Mouse (Mus musculus): ENCODE results near the gene Sgo2b. TPM values are rescaled to one million over a fixed set of nuclear protein-coding genes. Genes with fewer than 3 reads are reported as not detected.
"Not testable (repeated sequence)": the region's sequence is repeated elsewhere in the genome, so short reads cannot be mapped to it uniquely, and the experiment has no call there.

The Sgo2b gene
- 0.08 TPM in 1 of 2 replicates, not detected in the other for polyA plus RNA-seq (2015; fragmentation: Nextera tagmentation; extraction: Ambion mirVana)

DNA sequence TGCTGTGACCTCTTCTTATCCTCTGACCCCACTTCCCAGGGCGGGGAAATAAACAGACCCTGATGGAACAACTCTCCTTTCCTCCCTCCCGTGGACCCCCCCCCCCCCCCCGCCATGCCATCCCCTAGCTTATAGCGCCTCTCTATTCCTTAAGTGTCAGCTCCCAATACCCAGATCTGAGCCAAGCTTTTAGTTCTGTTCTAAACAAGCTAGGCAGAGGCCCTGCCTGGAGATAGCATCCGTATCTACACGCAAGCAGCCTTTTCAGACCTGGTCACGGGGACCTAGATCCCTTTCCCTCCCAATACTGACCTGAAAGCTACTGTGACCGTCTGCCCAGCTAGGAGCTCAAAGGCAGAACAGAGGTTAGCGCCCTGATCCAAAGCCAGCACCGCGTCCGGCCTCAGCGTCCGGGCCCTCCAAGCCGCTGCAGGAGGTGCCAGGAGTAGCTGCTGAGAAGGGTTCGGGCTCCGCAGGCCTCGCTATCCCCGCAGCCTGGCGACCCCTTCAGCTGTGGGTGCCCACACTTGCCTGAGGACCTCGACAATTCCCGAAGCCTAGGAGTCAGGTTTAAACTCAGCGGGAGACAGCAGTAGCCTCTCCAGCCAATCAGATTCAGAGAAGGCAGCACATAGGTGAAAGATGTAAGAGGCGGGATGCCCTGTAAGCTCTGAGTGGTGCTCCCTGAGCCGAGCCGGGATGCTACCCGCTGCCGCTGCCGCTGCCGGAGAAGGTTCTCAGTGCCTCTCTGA, at the start of gene Sgo2b:
Gene Sgo2b, minus strand, starts transcription at position 623 of the 752 bp plus-strand sequence.
- H3K4me2 ChIP-seq (replicated peaks) = peak within 1 kb of the TSS; percentile 70
- H3K4me1 ChIP-seq = peaks cover 6% of the 10 kb centered on the region; the same call in 1 of the 2 replicates
- peak within 1 kb of the TSS; percentile 39 for H3K4me3 ChIP-seq
- 4% methylated on average over 28 of the region's 30 CpGs for WGBS
- no peaks in the 10 kb centered on the region for H3K36me3 ChIP-seq
- H3K9me3 ChIP-seq = no peaks in the 10 kb centered on the region
- no peak for ATAC-seq (ENCODE audit: low FRiP score, low read depth)
- no peak within 1 kb of the TSS for H3K27ac ChIP-seq
- peak within 1 kb of the TSS; percentile 45 for H3K9ac ChIP-seq
- peaks cover 12% of the 10 kb centered on the region for H3K27me3 ChIP-seq

DNA sequence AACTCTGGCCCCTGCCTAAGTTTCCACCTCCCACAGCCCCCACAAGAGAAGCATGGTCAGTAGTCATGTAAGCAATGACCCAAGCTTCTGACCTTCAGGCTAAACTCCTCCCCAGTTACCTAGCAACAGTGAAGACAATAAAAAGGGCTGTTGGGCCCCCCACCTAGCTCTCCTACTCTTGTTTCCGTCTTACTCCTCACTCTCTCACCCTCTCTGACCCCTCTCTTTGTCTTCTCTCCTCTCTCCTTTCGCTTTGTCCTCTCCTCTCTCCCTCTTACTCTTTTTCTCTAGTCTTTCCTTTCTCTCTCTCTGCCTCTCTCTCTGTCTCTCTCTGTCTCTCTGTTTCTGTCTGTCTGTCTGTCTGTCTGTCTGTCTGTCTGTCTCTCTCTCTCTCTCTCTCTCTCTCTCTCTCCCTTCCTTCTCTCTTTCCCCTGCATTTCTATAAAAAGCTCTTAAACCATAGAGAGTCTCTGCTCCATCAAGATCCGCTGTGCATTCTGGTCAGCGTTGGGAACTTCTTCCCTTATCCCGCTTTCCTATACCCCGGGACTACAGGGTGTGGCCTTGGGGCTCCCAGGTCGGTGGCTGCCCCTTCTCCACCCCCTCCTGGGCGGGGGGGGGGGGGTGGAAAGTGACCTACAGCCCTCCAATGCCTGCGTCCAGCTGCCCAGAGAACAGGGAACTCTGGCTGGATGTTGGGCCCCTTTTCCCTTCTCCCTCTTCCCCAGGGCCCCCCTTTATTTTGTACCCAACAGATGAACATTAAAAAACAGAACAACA, 18.8 kb upstream of the Sgo2b start:
- not testable (repeated sequence) for H3K9ac ChIP-seq; H3K27ac ChIP-seq; H3K9me3 ChIP-seq; ATAC-seq (ENCODE audit: low FRiP score, low read depth); H3K4me2 ChIP-seq (replicated peaks); H3K4me3 ChIP-seq; H3K4me1 ChIP-seq; H3K27me3 ChIP-seq; H3K36me3 ChIP-seq
- WGBS = 38% methylated on average over 9 of the region's 9 CpGs

DNA sequence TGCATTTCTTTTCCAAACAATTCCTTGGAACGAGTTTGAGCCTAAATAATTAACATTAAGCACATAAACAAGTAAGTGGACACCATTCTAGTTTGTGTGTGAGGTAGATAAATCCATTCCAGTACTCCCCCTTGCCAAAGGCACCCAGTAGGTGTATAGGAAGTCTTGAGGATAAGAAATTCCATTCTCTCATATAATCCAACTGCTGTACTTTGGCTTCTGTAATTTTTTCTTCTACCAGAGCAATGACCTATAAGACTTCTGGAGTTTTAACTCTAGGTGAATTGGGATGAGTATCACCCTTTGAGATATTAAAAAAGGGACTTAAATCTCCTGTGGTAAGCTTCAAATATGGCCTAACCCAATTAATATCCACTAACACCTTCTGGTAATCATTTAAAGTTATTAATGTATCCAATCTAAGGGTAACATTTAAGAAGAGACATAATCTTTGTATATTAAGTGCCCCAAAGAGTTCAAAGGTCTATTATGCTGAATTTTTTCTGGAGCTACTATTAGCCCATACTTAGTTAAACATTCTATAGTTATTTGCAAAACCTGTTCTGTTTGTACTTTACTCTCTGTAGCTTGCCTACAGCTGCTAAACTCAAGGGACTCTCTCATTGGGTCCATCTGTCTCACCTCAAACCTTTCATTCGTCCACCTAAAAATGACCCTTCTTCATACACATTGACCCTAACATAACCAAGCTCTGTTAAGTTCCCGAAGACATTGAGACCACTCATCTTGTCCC, 9.2 kb upstream of the Sgo2b start:
- Histone ChIP-seq H3K4me2 (replicated peaks) (no peak overlapping the region), H3K4me3 (no peak overlapping the region), H3K27ac (no peak overlapping the region), H3K36me3 (no peaks in the 10 kb centered on the region), H3K27me3 (no peaks in the 10 kb centered on the region), H3K9ac (no peak overlapping the region), H3K4me1 (no peaks in the 10 kb centered on the region), H3K9me3 (peaks cover 6% of the 10 kb centered on the region)
- no peak for ATAC-seq (ENCODE audit: low FRiP score, low read depth)
- 83% methylated on average over 3 of the region's 3 CpGs for WGBS

DNA sequence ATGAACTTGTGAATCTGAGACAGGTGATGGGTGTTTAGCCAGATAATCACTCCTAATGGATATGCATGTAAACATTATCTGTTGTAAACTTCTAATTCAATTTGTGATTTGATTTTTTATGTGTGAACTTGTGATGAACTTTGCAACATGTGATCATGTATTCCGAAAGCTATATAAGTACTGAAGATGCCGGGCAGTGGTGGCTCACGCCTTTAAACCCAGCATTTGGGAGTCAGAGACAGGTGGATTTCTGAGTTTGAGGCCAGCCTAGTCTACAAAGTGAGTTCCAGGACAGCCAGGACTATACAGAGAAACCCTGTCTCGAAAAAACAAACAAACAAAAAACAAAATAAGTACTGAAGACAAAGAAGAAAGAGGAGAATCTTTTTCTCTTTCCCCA, 1.8 kb upstream of the Sgo2b start:
- not testable (repeated sequence) for H3K9me3 ChIP-seq; ATAC-seq (ENCODE audit: low FRiP score, low read depth); H3K4me2 ChIP-seq (replicated peaks); H3K4me1 ChIP-seq; H3K27ac ChIP-seq; H3K36me3 ChIP-seq; H3K9ac ChIP-seq; H3K4me3 ChIP-seq
- peaks cover 12% of the 10 kb centered on the region for H3K27me3 ChIP-seq
- WGBS = 79% methylated on average over 4 of the region's 4 CpGs

DNA sequence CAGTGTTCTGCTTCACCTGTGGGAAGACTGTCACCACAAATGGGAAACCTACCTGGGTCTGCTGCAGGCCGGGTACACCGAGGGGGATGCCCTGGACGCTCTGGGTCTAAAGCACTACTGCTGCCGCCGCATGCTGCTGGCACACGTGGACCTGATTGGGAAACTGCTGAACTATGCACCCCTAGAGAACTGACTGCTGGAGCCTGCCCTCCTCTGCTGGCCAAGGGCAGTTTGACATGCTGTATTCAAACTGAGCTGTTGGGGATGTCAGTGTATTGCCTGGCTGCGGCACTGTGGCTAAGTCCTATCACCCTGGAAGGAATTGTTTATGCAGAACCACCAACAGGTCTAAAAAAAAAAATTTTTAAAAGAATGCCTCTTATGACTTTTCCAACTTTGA, 18.9 kb downstream of the Sgo2b start:
- no peaks in the 10 kb centered on the region for H3K4me1 ChIP-seq
- no peaks in the 10 kb centered on the region for H3K36me3 ChIP-seq
- H3K27ac ChIP-seq = no peak overlapping the region
- no peaks in the 10 kb centered on the region for H3K27me3 ChIP-seq
- no peaks in the 10 kb centered on the region for H3K9me3 ChIP-seq
- ATAC-seq (ENCODE audit: low FRiP score, low read depth) = no peak
- no peak overlapping the region for H3K9ac ChIP-seq
- no peak overlapping the region for H3K4me3 ChIP-seq
- 76% methylated on average over 7 of the region's 7 CpGs for WGBS
- H3K4me2 ChIP-seq (replicated peaks) = no peak overlapping the region

DNA sequence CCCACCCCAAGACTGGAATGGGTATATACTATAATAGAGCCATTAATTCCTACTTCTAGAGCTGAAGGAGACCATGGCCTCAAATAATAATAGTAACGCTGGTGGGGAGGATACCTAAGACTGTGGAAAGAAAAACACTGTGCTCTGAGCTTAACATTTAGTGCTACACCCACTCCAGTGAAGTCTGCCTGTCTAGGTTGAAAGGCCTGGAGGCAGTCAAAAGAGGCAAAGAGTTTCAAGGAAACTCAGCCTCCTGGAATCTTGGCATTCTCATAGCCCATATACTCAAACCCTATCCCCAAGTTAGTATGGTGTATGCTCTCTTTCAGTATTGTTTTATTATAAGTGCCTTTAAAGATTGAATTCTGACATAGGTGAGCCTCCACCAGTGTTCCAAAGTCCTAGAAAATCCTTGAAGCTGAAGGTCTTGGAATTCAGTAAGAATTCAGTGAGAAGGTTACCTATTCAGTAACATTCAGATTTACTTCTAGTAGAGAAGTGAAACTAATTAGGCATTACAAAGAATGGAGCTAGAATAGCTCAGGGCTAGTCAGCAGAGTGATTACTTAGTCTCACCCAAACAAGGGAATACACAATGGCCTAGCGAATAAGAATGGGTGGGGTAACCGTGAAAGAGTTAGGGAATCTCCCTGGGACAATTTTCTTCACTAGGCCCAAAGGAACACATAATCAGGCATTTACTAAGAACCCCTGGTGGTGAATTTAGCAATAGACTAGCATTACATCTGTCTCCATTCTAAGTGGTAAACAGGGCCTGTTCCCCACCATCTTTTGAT, 22.5 kb downstream of the Sgo2b start:
- no peaks in the 10 kb centered on the region for H3K4me1 ChIP-seq
- ATAC-seq (ENCODE audit: low FRiP score, low read depth) = no peak
- no peak overlapping the region for H3K9ac ChIP-seq
- 81% methylated on average over 3 of the region's 3 CpGs for WGBS
- H3K4me2 ChIP-seq (replicated peaks) = no peak overlapping the region
- no peaks in the 10 kb centered on the region for H3K9me3 ChIP-seq
- H3K27me3 ChIP-seq = no peaks in the 10 kb centered on the region
- H3K4me3 ChIP-seq = no peak overlapping the region
- no peak overlapping the region for H3K27ac ChIP-seq
- H3K36me3 ChIP-seq = no peaks in the 10 kb centered on the region

DNA sequence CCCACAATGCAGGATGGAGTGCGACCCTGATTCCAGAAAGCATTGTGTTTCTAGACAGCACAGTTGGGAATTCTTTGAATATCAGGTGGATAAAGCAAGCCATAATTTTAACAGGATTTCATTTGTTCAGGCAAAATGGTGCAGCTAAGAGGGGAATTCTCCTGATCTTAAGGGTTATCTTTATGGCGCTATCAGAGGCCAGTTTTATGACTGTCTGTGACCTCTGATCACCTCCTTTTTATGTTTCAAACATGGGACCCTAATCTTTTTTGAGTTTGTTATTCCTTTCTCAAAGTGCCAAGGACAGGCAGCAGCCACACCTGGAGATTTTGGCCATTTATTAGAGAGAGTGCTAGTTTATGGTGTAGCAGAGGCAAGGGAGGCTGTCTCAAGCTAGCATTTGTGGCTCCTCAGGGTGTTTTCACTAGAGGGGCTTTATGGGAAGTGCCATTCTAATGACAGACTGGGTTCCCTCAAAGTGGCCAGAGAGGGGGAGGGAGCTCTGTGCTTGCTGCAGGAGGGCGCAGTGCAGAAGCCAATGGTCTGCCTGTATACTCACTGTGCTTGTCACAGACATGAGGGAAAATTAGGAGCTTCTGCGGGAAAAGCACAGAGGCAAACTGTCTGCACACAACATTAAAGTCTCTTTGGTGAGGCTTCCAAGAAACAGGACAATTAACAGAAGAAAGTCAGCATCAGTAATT, 30.6 kb downstream of the Sgo2b start:
- Histone ChIP-seq H3K9ac (no peak overlapping the region), H3K4me3 (no peak overlapping the region), H3K36me3 (no peaks in the 10 kb centered on the region), H3K27me3 (no peaks in the 10 kb centered on the region), H3K4me1 (peaks cover 4% of the 10 kb centered on the region), H3K4me2 (replicated peaks) (no peak overlapping the region), H3K9me3 (no peaks in the 10 kb centered on the region), H3K27ac (no peak overlapping the region)
- 22% methylated on average over 4 of the region's 4 CpGs for WGBS
- no peak for ATAC-seq (ENCODE audit: low FRiP score, low read depth)

DNA sequence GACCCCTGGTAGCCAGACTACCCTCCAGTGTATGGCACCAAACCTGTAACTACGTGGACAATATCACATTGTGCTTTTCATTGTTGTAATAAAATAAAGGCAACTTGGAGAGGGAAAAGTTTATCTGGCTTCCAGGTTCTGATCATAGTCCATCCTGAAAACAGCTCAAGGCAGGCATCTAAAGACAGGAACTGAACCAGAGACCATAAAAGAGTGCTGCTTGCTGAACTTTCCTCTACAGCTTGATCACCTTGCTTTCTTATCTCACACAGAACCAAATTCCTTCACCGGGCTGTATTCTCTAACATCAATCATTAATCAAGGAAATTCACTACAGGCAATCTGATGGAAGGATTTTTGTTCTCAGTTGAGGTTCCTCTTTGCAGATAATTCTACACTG, 57.0 kb downstream of the Sgo2b start:
- ATAC-seq (ENCODE audit: low FRiP score, low read depth) = no peak

DNA sequence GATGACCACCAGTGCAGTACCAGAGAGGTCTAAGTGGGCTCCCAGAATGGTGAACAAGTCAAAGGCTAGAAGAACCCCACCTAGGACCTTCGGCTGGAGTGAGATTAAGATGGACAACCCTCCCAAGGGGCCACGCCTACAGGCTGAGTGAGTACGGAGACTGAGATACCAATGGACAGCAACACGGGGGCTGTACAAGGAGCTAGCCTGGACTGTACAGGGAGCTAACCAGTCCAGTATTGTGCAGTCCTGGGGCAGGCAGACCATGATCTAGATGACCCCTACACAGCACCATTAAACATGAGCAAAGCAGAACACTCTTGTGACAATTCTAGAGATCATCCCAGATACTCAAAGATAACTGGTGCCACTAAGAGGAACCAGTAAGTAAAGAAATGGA, 73.7 kb downstream of the Sgo2b start:
- no peak for ATAC-seq (ENCODE audit: low FRiP score, low read depth)
- Histone ChIP-seq H3K27me3 (peaks cover 9% of the 10 kb centered on the region; the same call in 1 of the 2 replicates), H3K4me1 (peaks cover 6% of the 10 kb centered on the region; the same call in 1 of the 2 replicates), H3K9me3 (no peaks in the 10 kb centered on the region), H3K27ac (no peak overlapping the region), H3K4me3 (no peak overlapping the region), H3K9ac (no peak overlapping the region), H3K36me3 (no peaks in the 10 kb centered on the region), H3K4me2 (replicated peaks) (no peak overlapping the region)
- WGBS = 80% methylated on average over 4 of the region's 4 CpGs

More for the DNA sequence above, 57.0 kb downstream of the Sgo2b start:
- Histone ChIP-seq H3K36me3 (no peaks in the 10 kb centered on the region), H3K4me1 (no peaks in the 10 kb centered on the region), H3K4me2 (replicated peaks) (no peak overlapping the region), H3K4me3 (no peak overlapping the region), H3K27me3 (no peaks in the 10 kb centered on the region), H3K9me3 (no peaks in the 10 kb centered on the region), H3K9ac (no peak overlapping the region), H3K27ac (no peak overlapping the region)
- 81% methylated on average over 2 of the region's 2 CpGs for WGBS

DNA sequence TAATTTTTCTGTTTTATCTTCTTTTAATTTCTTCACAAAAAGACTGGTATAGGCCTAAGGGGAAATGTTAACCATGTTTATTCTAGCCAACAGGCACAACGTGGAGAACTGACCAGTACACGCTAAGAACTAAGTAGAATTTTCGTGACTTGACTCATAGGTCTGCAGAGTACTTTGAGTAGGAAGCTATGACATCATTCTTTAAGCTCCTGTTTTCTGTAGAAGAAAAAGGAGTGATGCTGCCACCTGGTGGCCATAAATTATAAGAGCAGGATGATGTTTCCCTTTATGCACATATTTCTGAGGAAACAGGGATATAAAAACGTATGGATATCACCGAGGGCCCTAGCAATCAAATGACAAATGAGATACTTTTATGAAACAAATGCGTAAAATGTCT, 74.7 kb downstream of the Sgo2b start:
- Histone ChIP-seq H3K27me3 (peaks cover 9% of the 10 kb centered on the region; the same call in 1 of the 2 replicates), H3K9ac (no peak overlapping the region), H3K9me3 (no peaks in the 10 kb centered on the region), H3K4me1 (peaks cover 7% of the 10 kb centered on the region; the same call in 1 of the 2 replicates), H3K36me3 (no peaks in the 10 kb centered on the region), H3K4me3 (no peak overlapping the region), H3K27ac (no peak overlapping the region), H3K4me2 (replicated peaks) (no peak overlapping the region)
- ATAC-seq (ENCODE audit: low FRiP score, low read depth) = peak; percentile 83; the same call in 1 of the 2 replicates
- 18% methylated on average over 6 of the region's 6 CpGs for WGBS

DNA sequence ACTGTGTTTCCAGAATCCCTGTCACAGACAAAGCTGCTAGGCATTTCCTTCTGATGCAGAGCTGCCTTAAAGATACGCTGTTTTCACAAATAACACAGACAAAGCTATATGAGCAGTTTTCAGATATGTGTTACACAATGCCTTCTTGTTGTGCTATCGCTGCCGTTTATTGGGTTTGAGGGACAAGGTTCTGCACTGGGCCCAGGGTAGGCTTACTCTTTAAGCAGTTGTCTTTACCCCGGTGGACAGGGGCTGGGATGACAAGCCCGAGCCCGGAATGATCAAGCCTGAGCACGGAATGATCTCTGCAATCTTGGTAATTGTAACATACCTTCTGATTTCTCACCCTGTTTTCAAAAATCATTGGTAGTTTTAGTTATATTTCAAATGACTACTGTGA, 75.1 kb downstream of the Sgo2b start:
- H3K4me2 ChIP-seq (replicated peaks) = no peak overlapping the region
- peaks cover 7% of the 10 kb centered on the region; the same call in 1 of the 2 replicates for H3K4me1 ChIP-seq
- no peaks in the 10 kb centered on the region for H3K36me3 ChIP-seq
- H3K9me3 ChIP-seq = no peaks in the 10 kb centered on the region
- no peak overlapping the region for H3K9ac ChIP-seq
- ATAC-seq (ENCODE audit: low FRiP score, low read depth) = no peak
- H3K27ac ChIP-seq = no peak overlapping the region
- no peak overlapping the region for H3K4me3 ChIP-seq
- 93% methylated on average over 7 of the region's 7 CpGs for WGBS
- H3K27me3 ChIP-seq = peaks cover 9% of the 10 kb centered on the region; the same call in 1 of the 2 replicates

Measured in limb, embryonic 13.5 days (tissue).